Comparison of ENCODE assay signal across 22 mouse cellular contexts in genomic region chr11:62668986-62669385, GRCm38 (mm10). TPM values are rescaled to one million over a fixed set of nuclear protein-coding genes. Genes with fewer than 3 reads are reported as not detected.
DNase-seq lines count a peak whose midpoint lies in the region; ATAC-seq and TF ChIP-seq lines count a peak whose summit lies in the region.
"Had no signal": no experiment of that assay in that cellular context is flagged by ENCODE, and none has a peak within 500 bp of the region (broad histone marks: within the 10 kb centered on the region; RNA-seq: fewer than 3 reads in every experiment).

No protein-coding gene starts in this region.

- WGBS in midbrain, embryonic 11.5 days, result 97% methylated on average over 5 of the region's 5 CpGs
- 92% methylated on average over 5 of the region's 5 CpGs for WGBS in midbrain, embryonic 14.5 days
- WGBS in cerebellum, adult 2 months, result 92% methylated on average over 5 of the region's 5 CpGs
- 95% methylated on average over 5 of the region's 5 CpGs for WGBS in forebrain, embryonic 11.5 days

- H3K27me3 ChIP-seq in midbrain, embryonic 11.5 days (ENCODE audit: control insufficient read depth, insufficient read depth, low read length), result no peaks in the 10 kb centered on the region
- no peaks in the 10 kb centered on the region for H3K27me3 ChIP-seq in midbrain, embryonic 14.5 days (ENCODE audit: control insufficient read depth, insufficient read depth, low read length)
- H3K27me3 ChIP-seq in myocyte (ENCODE audit: control insufficient read depth, insufficient read depth, insufficient read length), result no peaks in the 10 kb centered on the region
- no peaks in the 10 kb centered on the region for H3K27me3 ChIP-seq in cerebellum, adult 2 months (ENCODE audit: control insufficient read depth, insufficient read depth, low read length)
- H3K27me3 ChIP-seq in forebrain, embryonic 11.5 days (ENCODE audit: control insufficient read depth, insufficient read depth, low read length), result no peaks in the 10 kb centered on the region
- H3K27me3 ChIP-seq: CH12.LX; embryonic facial prominence, embryonic 13.5 days; embryonic facial prominence, embryonic 15.5 days; forebrain, embryonic 12.5 days had no signal

- H3K4me1 ChIP-seq in midbrain, embryonic 11.5 days (ENCODE audit: control insufficient read depth, insufficient read depth, low read length), result no peaks in the 10 kb centered on the region; the same call in 1 of the 2 replicates
- no peaks in the 10 kb centered on the region for H3K4me1 ChIP-seq in midbrain, embryonic 14.5 days (ENCODE audit: control insufficient read depth, insufficient read depth, low read length)
- no peaks in the 10 kb centered on the region for H3K4me1 ChIP-seq in cerebellum, adult 2 months (ENCODE audit: control insufficient read depth, insufficient read depth, low read length)
- H3K4me1 ChIP-seq in forebrain, embryonic 11.5 days (replicated peaks; ENCODE audit: control insufficient read depth, insufficient read depth, low read length), result no peaks in the 10 kb centered on the region
- H3K4me1 ChIP-seq: embryonic facial prominence, embryonic 13.5 days had no signal

- H3K4me2 ChIP-seq in midbrain, embryonic 11.5 days, result no peak overlapping the region
- H3K4me2 ChIP-seq in midbrain, embryonic 14.5 days (ENCODE audit: low read length), result no peak overlapping the region
- H3K4me2 ChIP-seq in myocyte (ENCODE audit: low read depth), result peak overlapping the region; percentile 61
- H3K4me2 ChIP-seq in forebrain, embryonic 11.5 days (ENCODE audit: low read depth, low read length, severe bottlenecking), result no peak overlapping the region
- H3K4me2 ChIP-seq: embryonic facial prominence, embryonic 13.5 days; embryonic facial prominence, embryonic 15.5 days; forebrain, embryonic 12.5 days had no signal

- no peak overlapping the region for H3ac ChIP-seq in myocyte (ENCODE audit: control insufficient read depth, insufficient read length)

- no peak overlapping the region for H3K9ac ChIP-seq in midbrain, embryonic 11.5 days (ENCODE audit: low read length)
- no peak overlapping the region for H3K9ac ChIP-seq in midbrain, embryonic 14.5 days (replicated peaks; ENCODE audit: low read length)
- H3K9ac ChIP-seq in forebrain, embryonic 11.5 days (ENCODE audit: low read length), result no peak overlapping the region
- H3K9ac ChIP-seq: embryonic facial prominence, embryonic 13.5 days; embryonic facial prominence, embryonic 15.5 days; forebrain, embryonic 12.5 days had no signal

- H3K9me3 ChIP-seq in midbrain, embryonic 11.5 days (ENCODE audit: control insufficient read depth, low read length), result no peaks in the 10 kb centered on the region
- no peaks in the 10 kb centered on the region for H3K9me3 ChIP-seq in midbrain, embryonic 14.5 days (ENCODE audit: control insufficient read depth, low read length)
- H3K9me3 ChIP-seq in forebrain, embryonic 11.5 days (ENCODE audit: control insufficient read depth, low read length), result no peaks in the 10 kb centered on the region
- H3K9me3 ChIP-seq: embryonic facial prominence, embryonic 13.5 days; embryonic facial prominence, embryonic 15.5 days; forebrain, embryonic 12.5 days; G1E had no signal

- ATAC-seq in midbrain, embryonic 11.5 days (ENCODE audit: low FRiP score), result no peak
- ATAC-seq in midbrain, embryonic 14.5 days (ENCODE audit: low FRiP score, low TSS enrichment), result no peak
- no peak for ATAC-seq in forebrain, embryonic 11.5 days (replicated peaks; ENCODE audit: low FRiP score)
- ATAC-seq: CD4-positive, CD25-positive, alpha-beta regulatory T cell, adult 4 months had no signal

- H3K36me3 ChIP-seq in midbrain, embryonic 11.5 days (ENCODE audit: control insufficient read depth, insufficient read depth, low read length), result 0 out of 2 replicates have a peak, but pooled peaks cover 2% of the 10 kb centered on the region
- H3K36me3 ChIP-seq in midbrain, embryonic 14.5 days (ENCODE audit: control insufficient read depth, insufficient read depth, low read length), result no peaks in the 10 kb centered on the region
- peaks cover 4% of the 10 kb centered on the region for H3K36me3 ChIP-seq in myocyte (ENCODE audit: control insufficient read depth, insufficient read depth)
- H3K36me3 ChIP-seq in forebrain, embryonic 11.5 days (ENCODE audit: control insufficient read depth, insufficient read depth, low read length), result peaks cover 5% of the 10 kb centered on the region; the same call in 1 of the 2 replicates

- H3K27ac ChIP-seq in midbrain, embryonic 11.5 days (ENCODE audit: low read depth, low read length), result no peak overlapping the region
- no peak overlapping the region for H3K27ac ChIP-seq in midbrain, embryonic 14.5 days (replicated peaks; ENCODE audit: low read depth, low read length)
- H3K27ac ChIP-seq in cerebellum, adult 2 months (ENCODE audit: insufficient read depth, low read length), result no peak overlapping the region
- H3K27ac ChIP-seq in forebrain, embryonic 11.5 days (ENCODE audit: low read depth, low read length), result no peak overlapping the region
- H3K27ac ChIP-seq: embryonic facial prominence, embryonic 13.5 days; forebrain, embryonic 12.5 days had no signal

- peak; percentile 64 for DNase-seq in midbrain, embryonic 11.5 days (ENCODE audit: low spot score, missing footprints)
- no peak for DNase-seq in midbrain, embryonic 14.5 days
- DNase-seq in cerebellum, adult 2 months, result no peak
- no peak for DNase-seq in forebrain, embryonic 11.5 days (ENCODE audit: low spot score)
- DNase-seq: adrenal gland, adult 2 months; adrenal gland, postnatal 10 days; adrenal gland, postnatal 25 days; B cell, adult 2 months; cerebellum, adult 11-12 months; cerebellum, adult 8-10 months; cerebellum, adult 9-11 months; cerebellum, postnatal 14 days; cerebellum, postnatal 36 days; embryo, embryonic 11 days had no signal

- no peaks in the 10 kb centered on the region for H3K79me2 ChIP-seq in myocyte (ENCODE audit: control insufficient read depth, insufficient read depth)

- TF ChIP-seq CTCF in cerebellum, adult 2 months (IDR thresholded peaks at IDR 0.05; ENCODE audit: borderline replicate concordance, insufficient read depth, low read depth, low read length), result no peak

- no peak for TF ChIP-seq POLR2A in myocyte (IDR thresholded peaks at IDR 0.05; ENCODE audit: insufficient read length, low read depth)
- no peak for TF ChIP-seq POLR2A in cerebellum, adult 2 months (IDR thresholded peaks at IDR 0.05; ENCODE audit: borderline replicate concordance, insufficient read depth, low read length)

- H3K4me3 ChIP-seq in midbrain, embryonic 11.5 days (ENCODE audit: low read depth, low read length), result no peak overlapping the region
- no peak overlapping the region for H3K4me3 ChIP-seq in midbrain, embryonic 14.5 days (replicated peaks; ENCODE audit: low read depth, low read length)
- H3K4me3 ChIP-seq in myocyte, result peak overlapping the region; percentile 1
- no peak overlapping the region for H3K4me3 ChIP-seq in cerebellum, adult 2 months (replicated peaks; ENCODE audit: insufficient read depth, low read depth, low read length)
- no peak overlapping the region for H3K4me3 ChIP-seq in forebrain, embryonic 11.5 days (ENCODE audit: low read depth, low read length)
- H3K4me3 ChIP-seq: embryonic facial prominence, embryonic 13.5 days; embryonic facial prominence, embryonic 15.5 days; erythroblast, embryonic 14.5 days; forebrain, embryonic 12.5 days had no signal

TF ChIP-seq in myocyte, 11 proteins besides CTCF, POLR2A, EP300 and RAD21:
- TF ChIP-seq CEBPB (IDR thresholded peaks at IDR 0.05; ENCODE audit: insufficient read depth, poor library complexity, severe bottlenecking) (no peak), TCF12 (IDR thresholded peaks at IDR 0.05; ENCODE audit: insufficient read depth, poor library complexity, severe bottlenecking) (no peak), MAX (IDR thresholded peaks at IDR 0.05; ENCODE audit: low read depth) (no peak), REST (IDR thresholded peaks at IDR 0.05; ENCODE audit: insufficient read depth, insufficient read length) (no peak)
TF ChIP-seq in myocyte: peak in this region for 0.

RNA-seq across cellular contexts. Expression of gene Mmgt2, which starts 20.5 kb away (rescaled TPM):
- polyA plus RNA-seq in midbrain, embryonic 11.5 days (2014; fragmentation: Nextera tagmentation; extraction: Ambion mirVana), result 38.5 and 43.8 TPM in 2 replicates
- 21.6 TPM in 2 replicates for polyA plus RNA-seq in midbrain, embryonic 14.5 days (2014; fragmentation: Nextera tagmentation; extraction: Ambion mirVana)
- polyA plus RNA-seq in myocyte (2012; fragmentation: generic; extraction: Trizol), result 29.2 TPM
- polyA plus RNA-seq in cerebellum, adult 2 months (2012; rRNA removed), result 19.8 and 28.0 TPM in 2 replicates
- polyA plus RNA-seq in forebrain, embryonic 11.5 days (2014; fragmentation: Nextera tagmentation; extraction: Ambion mirVana), result 37.8 and 41.1 TPM in 2 replicates

RNA-seq across cellular contexts. Expression of gene Lrrc75a, which starts 20.7 kb away (rescaled TPM):
- 12.5 and 12.6 TPM in 2 replicates for polyA plus RNA-seq in midbrain, embryonic 11.5 days (2014; fragmentation: Nextera tagmentation; extraction: Ambion mirVana)
- 11.1 and 13.1 TPM in 2 replicates for polyA plus RNA-seq in midbrain, embryonic 14.5 days (2014; fragmentation: Nextera tagmentation; extraction: Ambion mirVana)
- polyA plus RNA-seq in myocyte (2012; fragmentation: generic; extraction: Trizol), result 19.5 TPM
- polyA plus RNA-seq in cerebellum, adult 2 months (2012; rRNA removed), result 5.9 and 6.5 TPM in 2 replicates
- 14.3 and 20.7 TPM in 2 replicates for polyA plus RNA-seq in forebrain, embryonic 11.5 days (2014; fragmentation: Nextera tagmentation; extraction: Ambion mirVana)
